Mouse (Mus musculus): ENCODE data around the gene Txndc9. TPM values are rescaled to one million over a fixed set of nuclear protein-coding genes. Genes with fewer than 3 reads are reported as not detected.
A peak's percentile ranks its signal among the peaks of the same experiment; 100 is the strongest.

The Txndc9 gene
- polyA plus RNA-seq (2015; fragmentation: Nextera tagmentation; extraction: Ambion mirVana), result 134 and 147 TPM in 2 replicates

DNA sequence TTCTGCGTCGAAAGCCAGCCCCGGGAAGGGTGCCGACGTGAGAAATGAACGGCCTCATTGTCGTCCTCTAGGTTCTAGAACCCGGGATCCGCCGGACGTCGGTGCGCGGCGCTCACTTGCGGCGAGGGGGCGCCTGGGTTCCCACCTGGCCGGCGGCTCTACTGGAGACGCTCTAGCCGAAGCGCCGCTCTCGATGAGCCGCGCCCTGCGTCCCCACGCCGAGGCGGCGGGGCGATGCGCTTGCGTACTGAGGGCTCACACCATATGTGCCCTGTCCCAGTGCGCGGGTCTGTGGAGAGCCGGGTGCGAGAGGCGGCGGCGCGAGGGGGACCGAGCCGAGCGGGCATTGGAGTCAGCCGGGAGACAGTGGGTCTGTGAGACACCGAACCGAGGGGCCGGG is at the start of gene Txndc9, which contains the start of gene Eif5b:
Txndc9 (minus strand) TSS at position 27 of the 400 bp plus-strand sequence.
Eif5b (plus strand) TSS at position 144 of the 400 bp plus-strand sequence.
- H3K9me3 ChIP-seq (replicated peaks), result no peaks in the 10 kb centered on the region
- peak; percentile 93 for ATAC-seq (ENCODE audit: low FRiP score)
- H3K27me3 ChIP-seq (replicated peaks), result no peaks in the 10 kb centered on the region
- peak within 1 kb of the TSS; percentile 83 for H3K4me2 ChIP-seq
- peak within 1 kb of the TSS; percentile 97 for H3K27ac ChIP-seq (replicated peaks)
- H3K4me3 ChIP-seq (replicated peaks), result peak within 1 kb of the TSS; percentile 67
- H3K4me1 ChIP-seq, result peaks cover 23% of the 10 kb centered on the region
- under 1% methylated on average over 50 of the region's 50 CpGs for whole genome bisulfite sequencing
- H3K9ac ChIP-seq (replicated peaks), result peak within 1 kb of the TSS; percentile 78
- peaks cover 24% of the 10 kb centered on the region for H3K36me3 ChIP-seq

DNA sequence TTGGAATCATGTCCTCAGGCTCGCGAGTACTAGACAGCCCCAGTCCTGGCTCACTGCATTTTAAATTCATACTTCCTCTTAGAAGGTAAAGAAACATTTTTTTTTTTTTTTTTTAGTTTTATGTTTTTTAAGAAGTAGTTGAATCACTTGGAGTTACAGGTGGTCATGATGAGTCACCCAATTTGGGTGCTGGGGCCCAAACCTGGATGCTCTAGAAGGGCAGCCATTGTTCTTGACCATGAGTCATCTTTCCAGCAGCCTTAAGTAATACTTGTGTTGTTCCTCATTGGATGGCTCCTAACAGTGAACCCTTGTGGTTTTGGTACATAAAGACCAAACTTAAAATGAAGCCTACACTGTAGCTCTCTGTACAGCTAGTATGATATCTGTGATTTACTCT is 41.2 kb upstream of the Txndc9 start:
- Histone ChIP-seq H3K36me3 (peaks cover 84% of the 10 kb centered on the region), H3K4me1 (no peaks in the 10 kb centered on the region), H3K4me2 (no peak overlapping the region), H3K27me3 (replicated peaks) (no peaks in the 10 kb centered on the region), H3K4me3 (replicated peaks) (no peak overlapping the region), H3K9me3 (replicated peaks) (no peaks in the 10 kb centered on the region), H3K9ac (replicated peaks) (no peak overlapping the region), H3K27ac (replicated peaks) (no peak overlapping the region)
- no peak for ATAC-seq (ENCODE audit: low FRiP score)
- WGBS, result 94% methylated on average over 2 of the region's 2 CpGs

DNA sequence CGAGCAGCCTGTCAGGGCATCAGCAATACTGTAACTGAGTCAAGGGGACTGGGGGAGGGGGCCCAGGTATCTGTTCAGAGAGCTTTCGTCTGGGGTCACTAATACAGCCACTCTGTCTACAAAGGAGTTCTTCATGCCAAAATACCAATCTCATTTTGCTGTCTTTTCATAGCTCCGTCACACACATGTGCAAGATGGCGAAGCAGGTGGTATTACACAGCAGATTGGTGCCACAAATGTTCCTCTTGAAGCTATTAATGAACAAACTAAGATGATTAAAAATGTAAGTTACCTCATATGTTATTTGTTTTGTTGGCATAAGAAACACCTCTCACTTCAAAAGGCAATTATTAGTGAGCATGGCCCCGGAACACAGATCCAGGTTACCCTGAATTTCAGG is 39.7 kb upstream of the Txndc9 start:
- no peak for ATAC-seq (ENCODE audit: low FRiP score)
- 94% methylated on average over 5 of the region's 5 CpGs for WGBS
- no peak overlapping the region for H3K4me2 ChIP-seq
- no peak overlapping the region for H3K9ac ChIP-seq (replicated peaks)
- H3K27ac ChIP-seq (replicated peaks), result no peak overlapping the region
- H3K9me3 ChIP-seq (replicated peaks), result no peaks in the 10 kb centered on the region
- no peaks in the 10 kb centered on the region for H3K27me3 ChIP-seq (replicated peaks)
- no peaks in the 10 kb centered on the region for H3K4me1 ChIP-seq
- H3K36me3 ChIP-seq, result peaks cover 84% of the 10 kb centered on the region
- H3K4me3 ChIP-seq (replicated peaks), result no peak overlapping the region

DNA sequence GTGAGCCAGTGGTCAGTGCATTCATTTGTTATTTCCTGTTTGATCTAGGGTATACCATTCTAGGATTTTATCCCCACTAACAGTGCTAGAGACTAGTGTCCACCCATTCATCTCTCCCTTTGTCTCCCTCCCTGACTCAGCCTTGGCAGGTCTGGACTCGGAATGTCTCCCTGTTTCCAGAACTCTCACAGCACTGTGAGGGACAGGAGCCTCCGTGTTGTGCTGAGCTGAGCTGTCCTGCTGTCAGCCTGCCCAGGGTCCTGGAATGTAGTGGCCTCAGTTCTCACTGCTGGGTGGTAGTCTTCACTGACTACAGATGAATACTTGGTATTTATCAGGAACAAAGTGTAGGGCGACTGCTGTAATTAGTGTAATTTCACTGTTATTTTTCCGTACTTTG is 37.8 kb upstream of the Txndc9 start:
- Histone ChIP-seq H3K9me3 (replicated peaks) (no peaks in the 10 kb centered on the region), H3K4me3 (replicated peaks) (no peak overlapping the region), H3K9ac (replicated peaks) (no peak overlapping the region), H3K27ac (replicated peaks) (no peak overlapping the region), H3K36me3 (peaks cover 78% of the 10 kb centered on the region), H3K27me3 (replicated peaks) (no peaks in the 10 kb centered on the region), H3K4me2 (no peak overlapping the region), H3K4me1 (no peaks in the 10 kb centered on the region)
- ATAC-seq (ENCODE audit: low FRiP score), result no peak
- WGBS, result 92% methylated on average over 4 of the region's 4 CpGs

DNA sequence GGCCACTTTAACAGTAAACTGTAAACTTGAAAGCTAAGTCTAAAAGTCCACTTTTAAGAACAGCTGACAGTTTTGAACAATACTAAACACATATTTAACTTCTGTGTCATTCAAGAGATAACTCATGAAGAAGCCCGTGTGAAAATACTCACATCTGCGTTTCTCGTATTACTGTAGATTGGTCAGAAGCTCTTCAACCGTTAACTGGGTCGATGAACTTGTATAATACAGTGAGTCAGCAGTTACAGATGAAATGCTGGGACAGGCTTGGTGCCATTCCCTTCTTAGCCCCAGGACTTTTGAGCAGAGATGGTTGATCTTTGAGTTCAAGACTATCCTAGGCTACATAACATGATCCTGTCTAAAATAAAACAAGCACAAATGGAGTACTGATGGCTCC is 33.7 kb upstream of the Txndc9 start:
- Histone ChIP-seq H3K9ac (replicated peaks) (no peak overlapping the region), H3K4me1 (no peaks in the 10 kb centered on the region), H3K36me3 (peaks cover 45% of the 10 kb centered on the region), H3K27ac (replicated peaks) (no peak overlapping the region), H3K4me3 (replicated peaks) (no peak overlapping the region), H3K4me2 (no peak overlapping the region), H3K9me3 (replicated peaks) (no peaks in the 10 kb centered on the region), H3K27me3 (replicated peaks) (no peaks in the 10 kb centered on the region)
- 93% methylated on average over 5 of the region's 5 CpGs for WGBS
- ATAC-seq (ENCODE audit: low FRiP score), result no peak

DNA sequence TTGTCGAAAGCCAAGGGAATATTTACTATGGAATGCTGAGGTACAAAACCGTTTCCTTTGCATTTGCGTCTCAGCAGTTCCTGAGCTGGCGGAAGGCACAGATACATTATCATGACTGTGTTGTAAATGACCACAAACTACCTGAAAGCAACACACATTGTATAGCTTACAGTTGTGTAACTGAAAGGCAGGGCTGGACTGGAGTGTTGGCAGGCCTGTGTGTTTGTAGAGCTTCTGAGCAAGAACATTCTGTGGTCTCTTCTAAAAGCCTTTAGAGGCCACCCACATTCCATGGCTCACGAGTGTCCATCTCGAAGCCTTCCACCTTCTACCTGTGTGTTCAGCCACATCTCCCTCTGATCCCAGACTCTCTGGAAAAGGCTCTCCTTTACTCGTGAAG is 29.6 kb upstream of the Txndc9 start:
- Histone ChIP-seq H3K36me3 (peaks cover 36% of the 10 kb centered on the region), H3K27ac (replicated peaks) (no peak overlapping the region), H3K9me3 (replicated peaks) (no peaks in the 10 kb centered on the region), H3K9ac (replicated peaks) (no peak overlapping the region), H3K27me3 (replicated peaks) (no peaks in the 10 kb centered on the region), H3K4me1 (no peaks in the 10 kb centered on the region), H3K4me3 (replicated peaks) (no peak overlapping the region), H3K4me2 (no peak overlapping the region)
- 96% methylated on average over 7 of the region's 7 CpGs for WGBS
- ATAC-seq (ENCODE audit: low FRiP score), result no peak

DNA sequence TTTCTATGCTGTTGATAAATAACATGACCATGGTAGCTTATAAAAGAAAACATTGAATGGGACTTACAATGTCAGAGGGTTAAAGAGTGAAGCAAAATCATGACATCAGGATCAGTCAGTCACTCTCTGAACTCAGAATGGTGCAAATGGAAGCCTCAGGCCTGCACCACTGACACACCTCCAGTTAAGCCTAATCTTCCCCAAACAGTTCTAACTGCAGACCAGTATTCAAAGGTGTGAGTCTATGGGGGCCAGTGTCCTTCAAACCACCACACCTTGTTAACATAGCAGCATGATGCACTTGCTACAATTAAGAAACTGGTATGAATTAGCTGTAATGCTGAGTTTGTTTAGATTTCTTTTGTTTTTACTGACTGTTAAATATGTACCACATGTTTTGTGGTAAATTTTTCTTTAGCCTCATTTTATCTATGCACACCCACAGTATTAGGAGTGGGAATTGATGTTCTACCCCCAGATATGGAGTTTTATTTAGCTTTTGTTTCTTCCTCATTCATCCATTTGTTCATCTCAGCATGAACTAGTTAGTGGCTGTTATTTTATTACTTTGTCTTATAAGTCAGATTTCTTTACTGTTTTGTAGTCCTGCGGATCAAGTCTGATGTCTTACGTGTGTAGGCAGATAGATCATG is 17.0 kb upstream of the Txndc9 start:
- H3K27ac ChIP-seq (replicated peaks), result no peak overlapping the region
- ATAC-seq (ENCODE audit: low FRiP score), result no peak
- 90% methylated on average over 2 of the region's 2 CpGs for WGBS
- peaks cover 16% of the 10 kb centered on the region for H3K36me3 ChIP-seq
- H3K27me3 ChIP-seq (replicated peaks), result no peaks in the 10 kb centered on the region
- no peak overlapping the region for H3K4me2 ChIP-seq
- H3K4me3 ChIP-seq (replicated peaks), result no peak overlapping the region
- H3K9me3 ChIP-seq (replicated peaks), result no peaks in the 10 kb centered on the region
- H3K9ac ChIP-seq (replicated peaks), result no peak overlapping the region
- H3K4me1 ChIP-seq, result no peaks in the 10 kb centered on the region

DNA sequence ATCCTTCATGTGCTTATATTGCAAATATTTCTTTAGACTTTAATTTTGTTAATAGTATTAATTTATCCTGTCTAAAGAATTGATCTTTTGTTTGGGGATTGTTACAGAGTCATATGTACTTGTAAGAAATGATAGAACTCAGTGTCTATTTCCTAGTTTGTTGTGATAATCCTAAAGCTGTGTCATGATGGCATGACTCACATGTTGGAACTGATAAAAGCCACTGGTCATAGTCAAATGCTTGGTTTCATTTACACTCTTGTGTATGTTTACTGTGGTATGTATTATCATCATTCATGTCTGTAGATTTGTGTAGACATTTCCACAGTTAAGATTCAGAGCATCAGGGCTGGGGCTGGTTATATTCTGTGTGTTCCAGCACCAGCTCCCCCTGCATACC is 14.8 kb upstream of the Txndc9 start:
- H3K9me3 ChIP-seq (replicated peaks), result no peaks in the 10 kb centered on the region
- no peak overlapping the region for H3K9ac ChIP-seq (replicated peaks)
- H3K36me3 ChIP-seq, result no peaks in the 10 kb centered on the region
- no peaks in the 10 kb centered on the region for H3K4me1 ChIP-seq
- ATAC-seq (ENCODE audit: low FRiP score), result no peak
- no peak overlapping the region for H3K4me3 ChIP-seq (replicated peaks)
- no peak overlapping the region for H3K27ac ChIP-seq (replicated peaks)
- H3K27me3 ChIP-seq (replicated peaks), result no peaks in the 10 kb centered on the region
- H3K4me2 ChIP-seq, result no peak overlapping the region

DNA sequence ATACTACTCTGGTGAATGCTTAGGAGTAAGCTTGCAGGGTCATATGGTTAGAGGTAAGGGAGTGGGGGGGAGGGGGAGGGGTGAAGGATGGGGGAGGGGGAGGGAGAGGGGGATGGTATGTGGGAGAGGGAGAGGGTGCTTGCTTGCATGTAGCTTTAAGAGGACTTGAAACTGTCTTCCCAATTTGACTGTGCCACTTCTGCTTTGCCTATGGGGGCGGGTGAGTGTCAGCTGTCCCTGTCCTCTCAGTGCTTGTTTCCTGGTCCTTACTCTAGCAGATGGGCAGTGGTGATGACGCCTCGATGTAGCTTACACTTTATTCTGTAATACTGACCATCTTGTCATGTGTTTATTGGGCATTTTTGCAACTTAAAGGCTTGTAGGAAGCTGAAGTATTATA is 14.4 kb upstream of the Txndc9 start:
- no peak overlapping the region for H3K9ac ChIP-seq (replicated peaks)
- no peaks in the 10 kb centered on the region for H3K27me3 ChIP-seq (replicated peaks)
- no peaks in the 10 kb centered on the region for H3K4me1 ChIP-seq
- WGBS, result 95% methylated on average over 3 of the region's 3 CpGs
- no peak overlapping the region for H3K4me3 ChIP-seq (replicated peaks)
- ATAC-seq (ENCODE audit: low FRiP score), result no peak
- H3K27ac ChIP-seq (replicated peaks), result no peak overlapping the region
- no peaks in the 10 kb centered on the region for H3K9me3 ChIP-seq (replicated peaks)
- no peaks in the 10 kb centered on the region for H3K36me3 ChIP-seq
- no peak overlapping the region for H3K4me2 ChIP-seq

DNA sequence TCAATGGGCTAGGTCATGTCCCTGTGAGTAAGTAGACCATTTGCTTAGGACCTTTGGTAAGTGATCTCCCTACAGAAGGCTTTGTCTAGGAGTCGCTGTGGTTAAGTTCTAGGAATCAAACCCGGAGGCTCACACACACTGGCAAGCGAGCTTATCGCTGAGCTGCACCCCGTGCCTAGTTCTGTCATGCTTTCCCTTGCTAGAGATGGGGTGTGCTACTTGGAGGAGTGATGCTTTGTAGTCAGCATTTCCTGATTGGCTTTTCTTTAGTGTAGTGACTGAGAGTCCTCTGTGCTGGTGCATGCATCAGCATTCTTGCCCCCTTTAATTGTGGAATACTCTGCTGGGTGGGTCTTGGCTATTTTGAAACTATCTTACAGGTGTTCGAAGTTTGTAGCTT is 14.0 kb upstream of the Txndc9 start:
- no peaks in the 10 kb centered on the region for H3K27me3 ChIP-seq (replicated peaks)
- no peak for ATAC-seq (ENCODE audit: low FRiP score)
- no peaks in the 10 kb centered on the region for H3K4me1 ChIP-seq
- WGBS, result 89% methylated on average over 6 of the region's 6 CpGs
- no peaks in the 10 kb centered on the region for H3K9me3 ChIP-seq (replicated peaks)
- no peak overlapping the region for H3K27ac ChIP-seq (replicated peaks)
- no peaks in the 10 kb centered on the region for H3K36me3 ChIP-seq
- H3K4me3 ChIP-seq (replicated peaks), result no peak overlapping the region
- no peak overlapping the region for H3K4me2 ChIP-seq
- H3K9ac ChIP-seq (replicated peaks), result no peak overlapping the region

DNA sequence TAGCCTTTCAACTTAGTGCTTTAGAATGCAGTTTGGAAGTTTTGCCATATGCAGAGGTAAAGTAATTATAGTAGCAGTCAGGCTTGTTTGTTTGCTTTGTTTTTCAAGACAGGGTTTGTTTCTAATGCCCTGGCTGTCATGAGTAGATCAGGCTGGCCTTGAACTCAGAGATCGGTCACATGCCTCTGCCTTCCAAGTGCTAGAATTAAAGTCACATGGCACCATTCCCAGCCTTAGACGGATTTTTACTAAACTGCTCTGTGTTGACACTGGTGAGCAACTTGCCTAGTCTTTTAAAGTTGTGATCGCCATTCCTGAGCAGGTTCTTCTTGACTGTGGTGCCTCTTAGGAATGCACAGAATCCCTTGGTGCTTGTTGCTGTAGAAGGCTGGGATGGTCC is 9.0 kb upstream of the Txndc9 start:
- Histone ChIP-seq H3K27me3 (replicated peaks) (no peaks in the 10 kb centered on the region), H3K9me3 (replicated peaks) (no peaks in the 10 kb centered on the region), H3K9ac (replicated peaks) (no peak overlapping the region), H3K4me3 (replicated peaks) (no peak overlapping the region), H3K4me2 (no peak overlapping the region), H3K4me1 (no peaks in the 10 kb centered on the region), H3K36me3 (no peaks in the 10 kb centered on the region), H3K27ac (replicated peaks) (no peak overlapping the region)
- no peak for ATAC-seq (ENCODE audit: low FRiP score)
- WGBS, result 73% methylated on average over 3 of the region's 3 CpGs

DNA sequence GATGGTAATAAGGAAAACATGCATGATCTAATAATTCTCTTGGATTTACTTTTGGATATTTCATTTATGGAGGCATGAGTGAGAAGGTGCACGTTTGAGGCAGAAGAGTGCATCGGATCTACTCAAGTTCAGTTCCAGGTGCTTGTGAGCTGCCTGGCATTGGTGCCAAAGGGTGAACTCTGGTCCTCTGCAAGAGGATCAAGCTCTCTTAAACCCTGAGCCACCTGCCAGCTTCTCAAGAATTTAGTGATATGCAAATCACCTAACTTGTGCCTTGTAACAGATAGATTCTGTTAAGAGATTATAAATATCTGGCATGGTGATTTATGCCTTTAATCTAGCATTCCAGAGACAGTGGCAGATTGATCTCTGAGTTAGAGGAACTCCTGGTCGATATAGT is 5.4 kb upstream of the Txndc9 start:
- no peak for ATAC-seq (ENCODE audit: low FRiP score)
- H3K27ac ChIP-seq (replicated peaks), result no peak overlapping the region
- H3K4me2 ChIP-seq, result no peak overlapping the region
- peaks cover 13% of the 10 kb centered on the region for H3K4me1 ChIP-seq
- H3K9ac ChIP-seq (replicated peaks), result no peak overlapping the region
- H3K36me3 ChIP-seq, result no peaks in the 10 kb centered on the region
- 89% methylated on average over 3 of the region's 3 CpGs for WGBS
- no peaks in the 10 kb centered on the region for H3K27me3 ChIP-seq (replicated peaks)
- no peaks in the 10 kb centered on the region for H3K9me3 ChIP-seq (replicated peaks)
- H3K4me3 ChIP-seq (replicated peaks), result no peak overlapping the region
